Mouse (Mus musculus) adrenal gland, postnatal 36 days (tissue): ENCODE measurements around the gene Lrrc9. TPM values are rescaled to one million over a fixed set of nuclear protein-coding genes. Genes with fewer than 3 reads are reported as not detected.

Source experiments
- microRNA-seq: library from miRNA; unstranded; fragments of <30 nt; microRNA quantifications from one replicate; pipeline ENCODE4 v1.2.0, GENCODE M21; 2021
- total RNA-seq, 2 experiments: library from RNA; stranded (reverse); gene quantifications; 2 replicates each; pipeline ENCODE4 v1.2.3; 2021

Lrrc9 gene
- total RNA-seq, 2 experiments from 2014 or later, result 1.1 to 6.3 TPM

Small RNA genes within 50 kb of the gene (microRNA-seq; reads per million reads assigned to microRNA genes)
- not detected for gene Gm44392

Other genes starting within 250 kb of the Lrrc9 start
- 10 to 100 TPM; 17.5 to 17.7 TPM for gene Rtn1, start 32.8 kb upstream of the Lrrc9 start, total RNA-seq
- 1 to 10 TPM; 7.2 to 8.4 TPM for gene Pcnx4, start 94.5 kb downstream of the Lrrc9 start, total RNA-seq
- gene Gm4756, start 207.8 kb downstream of the Lrrc9 start, total RNA-seq, result not detected
- 100 to 1,000 TPM; 174 to 289 TPM for gene Dhrs7, start 223.0 kb downstream of the Lrrc9 start, total RNA-seq